Mouse (Mus musculus): ENCODE measurements around the gene Rpl10a. TPM values are rescaled to one million over a fixed set of nuclear protein-coding genes. Genes with fewer than 3 reads are reported as not detected.

Rpl10a gene
- polyA plus RNA-seq, 1 experiment = 5,540 TPM

GRCm38 (mm10) chr17:28341091-28341490, 12.8 kb downstream of the Rpl10a start:
- no peak for TF ChIP-seq GATA1 (IDR thresholded peaks at IDR 0.05; ENCODE audit: low read length)

GRCm38 (mm10) chr17:28344050-28344607, 15.9 kb downstream of the Rpl10a start:
- TF ChIP-seq GATA1 (IDR thresholded peaks at IDR 0.05; ENCODE audit: low read length) = no peak

GRCm38 (mm10) chr17:28344670-28345069, 16.4 kb downstream of the Rpl10a start:
- no peak for TF ChIP-seq GATA1 (IDR thresholded peaks at IDR 0.05; ENCODE audit: low read length)

GRCm38 (mm10) chr17:28345271-28345721, 17.0 kb downstream of the Rpl10a start:
- no peak for TF ChIP-seq GATA1 (IDR thresholded peaks at IDR 0.05; ENCODE audit: low read length)

- no peak for TF ChIP-seq GATA1 (IDR thresholded peaks at IDR 0.05; ENCODE audit: low read length)
Observed at GRCm38 (mm10) chr17:28345882-28346281, 17.6 kb downstream of the Rpl10a start.

- no peak for TF ChIP-seq GATA1 (IDR thresholded peaks at IDR 0.05; ENCODE audit: low read length)
Observed at GRCm38 (mm10) chr17:28347327-28347726, 19.1 kb downstream of the Rpl10a start.

- no peak for TF ChIP-seq GATA1 (IDR thresholded peaks at IDR 0.05; ENCODE audit: low read length)
Observed at GRCm38 (mm10) chr17:28348211-28348610, 19.9 kb downstream of the Rpl10a start.

- no peak for TF ChIP-seq GATA1 (IDR thresholded peaks at IDR 0.05; ENCODE audit: low read length)
Observed at GRCm38 (mm10) chr17:28349264-28349880, 21.1 kb downstream of the Rpl10a start.

- TF ChIP-seq GATA1 (IDR thresholded peaks at IDR 0.05; ENCODE audit: low read length) = no peak
Observed at GRCm38 (mm10) chr17:28349901-28350465, 21.7 kb downstream of the Rpl10a start.

- TF ChIP-seq GATA1 (IDR thresholded peaks at IDR 0.05; ENCODE audit: low read length) = no peak
Observed at GRCm38 (mm10) chr17:28350466-28351352, 22.4 kb downstream of the Rpl10a start, which contains the start of gene Tead3. Tead3 (minus strand) TSS chr17:28350817.

- TF ChIP-seq GATA1 (IDR thresholded peaks at IDR 0.05; ENCODE audit: low read length) = no peak
Observed at GRCm38 (mm10) chr17:28351353-28351890, 23.2 kb downstream of the Rpl10a start.

- no peak for TF ChIP-seq GATA1 (IDR thresholded peaks at IDR 0.05; ENCODE audit: low read length)
Observed at GRCm38 (mm10) chr17:28352018-28352417, 23.7 kb downstream of the Rpl10a start.

- no peak for TF ChIP-seq GATA1 (IDR thresholded peaks at IDR 0.05; ENCODE audit: low read length)
Observed at GRCm38 (mm10) chr17:28355871-28356270, 27.6 kb downstream of the Rpl10a start.

- TF ChIP-seq GATA1 (IDR thresholded peaks at IDR 0.05; ENCODE audit: low read length) = no peak
Observed at GRCm38 (mm10) chr17:28360531-28361277, 32.4 kb downstream of the Rpl10a start.
